Mouse (Mus musculus): ENCODE data around the gene Grin1. TPM values are rescaled to one million over a fixed set of nuclear protein-coding genes. Genes with fewer than 3 reads are reported as not detected.

Gene Grin1
- total RNA-seq, 4 experiments from 2014 or later: not detected

DNA sequence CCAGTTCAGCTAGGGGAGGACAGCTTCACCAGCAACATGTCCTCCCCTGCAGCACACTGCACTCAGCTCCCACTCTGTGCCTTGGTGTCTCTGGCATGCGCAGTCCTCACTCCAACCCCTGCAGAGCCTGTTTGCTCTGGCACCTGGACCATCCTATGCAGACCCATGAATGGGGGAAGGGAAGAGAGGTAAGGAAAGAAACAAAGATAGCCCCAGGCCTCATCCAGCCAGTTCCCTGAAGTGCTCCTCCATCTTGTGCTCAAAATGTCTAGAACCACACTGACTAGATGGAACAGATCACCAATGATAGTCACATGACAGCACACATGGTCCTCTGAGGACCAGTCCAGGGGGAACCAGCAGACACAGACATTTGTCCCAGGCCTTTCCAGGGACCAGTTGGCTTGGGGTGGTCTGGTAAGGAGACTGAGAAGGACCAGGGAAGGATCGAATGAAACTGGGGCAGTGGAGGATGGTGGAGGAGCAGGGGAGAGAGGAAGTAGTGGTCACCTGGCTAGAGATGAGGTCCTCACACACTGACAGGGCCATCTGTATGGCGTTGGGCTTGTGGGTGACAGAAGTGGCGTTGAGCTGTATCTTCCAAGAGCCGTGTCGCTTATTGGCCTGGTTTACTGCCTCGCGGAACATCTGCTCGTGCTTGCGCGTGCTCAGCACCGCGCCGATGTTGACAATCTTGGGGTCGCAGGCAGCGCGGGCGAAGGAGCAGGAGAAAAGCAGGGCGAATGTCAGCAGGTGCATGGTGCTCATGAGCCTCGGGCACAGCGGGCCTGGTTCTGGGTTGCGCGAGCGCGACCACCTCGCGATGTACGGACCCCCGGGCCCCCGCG is 644 bp downstream of the Grin1 start:
- no peak for DNase-seq (ENCODE audit: low spot score in 2 of 2)

DNA sequence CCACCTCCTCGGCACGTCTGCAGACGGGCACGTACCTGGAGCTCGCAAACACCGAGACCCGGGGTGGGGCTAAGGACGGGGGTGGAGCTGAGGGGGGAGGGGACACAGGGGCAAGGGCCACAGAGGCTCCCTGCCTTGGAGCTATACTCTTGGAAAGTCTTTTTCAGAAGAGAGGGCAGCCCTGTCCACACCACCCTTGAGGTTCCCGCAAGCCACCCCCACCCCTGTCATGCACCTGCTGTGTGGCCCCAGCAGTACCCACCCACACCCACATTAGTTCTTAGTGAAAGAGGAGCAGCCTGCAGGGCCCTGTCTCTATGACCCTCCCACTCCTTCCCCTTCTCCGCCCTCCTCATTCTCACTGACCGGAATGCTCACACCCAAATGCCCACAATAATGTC is 7.5 kb downstream of the Grin1 start:
- no peak for DNase-seq (ENCODE audit: low spot score in 2 of 2)

DNA sequence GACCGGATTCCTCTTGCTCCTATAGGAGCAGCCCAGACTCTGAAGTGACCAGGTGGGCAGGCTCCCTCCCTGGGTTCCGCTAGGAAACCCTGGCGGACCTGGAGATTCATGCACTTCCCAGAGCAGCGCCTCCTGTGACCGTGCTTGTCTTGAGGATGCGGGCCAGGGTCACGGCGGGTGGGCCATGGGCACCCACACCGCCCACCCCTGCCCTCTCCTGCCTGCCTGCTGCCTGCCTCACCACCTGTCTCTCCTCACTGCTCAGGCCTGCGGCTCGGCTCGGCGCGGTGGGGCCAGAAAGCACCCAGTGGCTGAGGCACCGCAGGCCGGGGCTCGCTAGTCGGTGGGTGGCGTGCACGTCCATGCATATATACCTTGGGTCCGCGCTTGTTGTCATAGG is 8.0 kb downstream of the Grin1 start:
- no peak for DNase-seq (ENCODE audit: low spot score in 2 of 2)

DNA sequence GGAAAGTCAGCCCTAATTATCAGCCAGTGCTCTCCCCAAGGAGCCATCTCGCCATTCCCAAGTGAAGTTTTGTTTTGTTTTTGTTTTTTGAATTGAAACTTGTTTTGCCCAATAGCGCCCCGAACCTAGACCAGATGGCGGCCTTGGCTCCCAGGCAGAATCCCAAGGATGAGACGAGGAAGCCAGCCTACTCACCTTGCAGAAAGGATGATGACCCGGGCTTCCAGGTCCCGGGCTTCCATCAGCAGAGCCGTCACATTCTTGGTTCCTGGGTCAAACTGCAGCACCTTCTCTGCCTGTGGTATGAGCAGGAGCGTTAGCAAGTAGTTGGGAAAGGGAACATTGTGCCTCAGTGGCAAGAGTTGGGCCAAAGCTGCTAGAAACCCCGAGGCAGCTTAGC is 8.8 kb downstream of the Grin1 start:
- DNase-seq (ENCODE audit: low spot score in 2 of 2): no peak

DNA sequence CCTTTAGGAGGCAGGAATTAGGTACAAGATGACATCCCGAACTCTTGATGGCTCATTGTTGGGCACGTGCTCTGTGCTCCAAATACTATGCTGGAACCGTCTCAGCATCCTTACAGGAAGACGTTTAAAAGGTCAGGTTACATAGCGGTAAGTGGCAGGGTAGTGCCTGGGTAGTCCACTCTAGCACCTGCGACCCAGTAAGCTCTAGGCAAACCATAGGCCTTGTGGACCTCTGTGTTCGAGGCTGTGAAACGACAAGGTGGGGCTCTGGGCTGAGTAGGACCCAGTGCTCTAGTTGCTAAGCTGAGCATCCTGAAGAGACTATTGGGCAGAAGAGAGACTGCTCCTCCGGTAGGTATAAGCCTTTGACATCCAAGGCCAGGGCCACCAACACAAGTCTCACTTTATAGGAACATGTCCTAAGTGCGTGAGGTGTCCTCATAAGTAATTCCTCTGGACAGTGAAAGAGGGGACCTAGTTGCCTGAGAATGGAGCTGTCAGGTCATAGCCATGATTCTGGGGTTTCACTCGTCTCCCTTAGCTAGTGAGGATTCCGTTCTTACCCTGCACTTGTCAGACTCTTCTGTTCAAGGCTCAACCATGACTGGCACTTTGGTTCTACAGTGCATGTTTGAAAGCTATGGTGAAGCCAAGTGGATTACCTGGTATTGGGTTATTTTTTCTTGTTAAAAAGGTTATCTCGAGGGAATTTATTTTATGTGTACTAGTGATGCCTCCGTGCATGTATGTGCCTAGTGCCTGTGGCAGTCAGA is 13.2 kb downstream of the Grin1 start:
- no peak for DNase-seq (ENCODE audit: low spot score in 2 of 2)

DNA sequence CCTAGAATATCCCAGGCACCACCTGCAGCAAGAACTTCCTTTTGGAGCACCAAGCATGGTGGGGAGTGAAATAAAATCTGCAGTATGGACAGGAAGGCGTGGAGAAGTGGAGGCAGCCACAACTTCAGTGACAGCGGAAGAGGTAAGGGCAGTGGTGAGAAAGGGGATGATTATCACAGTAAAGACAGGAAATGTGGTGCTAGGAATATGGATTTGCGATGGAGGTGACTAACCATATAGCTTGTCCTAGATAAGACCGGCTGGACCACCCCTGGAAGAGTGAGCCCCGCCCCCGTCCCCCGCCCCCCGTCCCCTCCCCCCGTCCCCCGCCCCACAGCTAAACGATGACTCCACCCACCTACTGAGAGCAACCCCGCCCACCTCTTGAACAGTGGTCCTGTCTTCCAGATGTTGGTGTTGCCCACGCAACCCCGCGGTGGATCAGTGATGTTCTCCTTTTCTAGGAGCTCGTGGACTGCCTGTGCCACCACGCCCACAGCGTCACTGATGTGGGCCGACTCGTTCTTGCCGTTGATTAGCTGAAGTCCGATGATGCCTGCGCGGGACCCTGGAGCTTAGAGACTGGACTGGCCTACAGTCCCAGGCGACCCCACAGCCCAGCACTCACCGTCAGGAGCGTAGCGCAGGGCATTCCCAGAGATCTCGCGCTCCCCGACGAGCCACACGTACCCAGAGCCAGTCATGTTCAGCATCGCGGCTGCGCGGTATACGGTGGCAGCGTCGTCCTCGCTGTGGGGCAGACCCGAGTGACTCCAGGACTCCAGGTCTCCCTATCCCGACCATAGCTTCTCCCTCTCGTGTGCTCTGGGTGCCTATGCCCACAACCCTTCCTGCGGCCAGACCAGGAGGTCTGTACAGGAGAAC is 14.1 kb downstream of the Grin1 start:
- no peak for DNase-seq (ENCODE audit: low spot score in 2 of 2)

DNA sequence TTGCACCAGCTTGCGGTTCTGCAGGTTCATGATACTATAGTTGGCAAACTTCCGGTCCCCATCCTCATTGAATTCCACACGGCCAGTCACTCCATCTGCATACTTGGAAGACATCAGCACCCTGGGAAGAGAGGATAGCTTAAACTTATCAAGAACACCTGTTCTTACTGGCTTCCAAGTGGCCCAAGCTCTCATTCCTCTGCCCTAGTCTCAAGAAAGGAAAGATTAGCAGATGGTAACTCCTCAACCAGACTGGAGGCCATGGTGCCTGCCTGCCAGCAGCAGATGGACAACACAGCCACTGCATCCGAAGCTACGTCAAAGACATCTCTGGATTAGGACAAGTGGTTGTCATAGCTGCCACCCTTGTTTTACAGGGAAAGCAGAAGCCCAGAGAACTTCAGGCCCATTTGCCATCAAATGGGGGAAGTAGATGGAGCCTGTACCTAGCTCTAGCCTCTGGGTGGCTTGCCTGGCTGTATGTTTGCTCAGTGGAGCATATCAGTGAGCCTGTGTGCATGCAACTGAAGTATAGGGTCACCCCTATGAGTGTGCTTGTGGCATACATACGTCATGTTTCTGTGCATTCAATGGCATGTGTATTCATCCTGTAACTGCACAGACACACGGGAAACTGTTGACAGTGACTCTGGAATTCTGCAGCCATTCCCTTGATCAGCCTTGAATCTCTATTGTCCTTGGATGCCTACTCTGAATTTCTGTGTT is 14.9 kb downstream of the Grin1 start:
- no peak for DNase-seq (ENCODE audit: low spot score in 2 of 2)

DNA sequence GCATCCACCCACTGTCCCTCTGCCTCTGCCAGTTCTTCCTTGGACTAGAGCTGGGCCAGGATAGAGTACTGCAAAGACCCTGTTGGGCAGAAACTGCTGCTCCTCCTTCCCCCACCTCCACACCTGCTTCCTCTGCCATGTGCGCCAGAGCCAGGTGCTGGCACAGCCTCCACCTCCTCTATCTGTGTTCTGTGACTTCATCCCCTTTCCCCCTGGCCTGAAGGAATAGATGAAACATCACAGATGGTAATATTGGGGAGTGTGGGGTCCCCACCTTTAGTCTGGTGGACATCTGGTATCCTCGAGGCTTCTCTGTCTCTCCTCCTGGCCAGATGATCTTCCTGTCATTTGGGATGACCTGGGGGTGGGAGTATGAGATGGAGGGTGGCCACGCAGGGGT is 15.5 kb downstream of the Grin1 start:
- DNase-seq (ENCODE audit: low spot score in 2 of 2): no peak

DNA sequence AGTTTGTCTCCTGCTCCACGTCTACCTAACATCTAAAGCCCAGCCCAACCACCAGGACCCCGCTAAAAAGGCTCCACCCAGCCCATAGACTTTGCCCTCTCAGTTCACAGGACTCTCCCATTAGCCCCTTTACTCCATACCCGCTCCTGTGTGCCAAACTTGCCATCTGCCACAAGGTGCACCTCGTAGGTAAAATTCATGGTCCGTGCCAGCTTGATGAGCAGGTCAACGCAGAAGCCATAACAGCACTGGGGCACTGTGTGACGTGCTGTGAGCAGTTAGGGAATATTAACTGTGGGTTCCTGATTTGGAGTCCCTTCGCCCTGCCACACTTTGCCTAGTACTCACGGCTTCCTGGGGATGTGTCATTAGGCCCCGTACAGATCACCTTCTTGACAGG is 20.9 kb downstream of the Grin1 start:
- DNase-seq (ENCODE audit: low spot score in 2 of 2): no peak

DNA sequence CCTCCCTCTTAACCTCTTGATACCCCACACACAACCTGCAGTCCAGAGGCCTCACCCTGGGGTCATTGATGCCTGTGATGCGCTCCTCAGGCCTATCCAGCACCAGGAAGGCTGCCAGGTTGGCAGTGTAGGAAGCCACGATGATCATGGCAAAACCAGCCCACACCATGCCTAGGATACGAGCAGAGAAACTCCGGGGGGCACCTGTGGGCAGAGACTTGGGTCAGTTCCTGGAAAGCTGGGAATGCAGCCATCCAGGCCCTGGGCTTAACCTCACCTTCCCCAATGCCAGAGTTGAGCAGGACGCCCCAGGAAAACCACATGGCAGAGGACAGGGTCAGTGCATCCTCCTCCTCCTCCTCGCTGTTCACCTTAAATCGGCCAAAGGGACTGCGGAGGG is 21.9 kb downstream of the Grin1 start:
- DNase-seq (ENCODE audit: low spot score in 2 of 2): no peak

DNA sequence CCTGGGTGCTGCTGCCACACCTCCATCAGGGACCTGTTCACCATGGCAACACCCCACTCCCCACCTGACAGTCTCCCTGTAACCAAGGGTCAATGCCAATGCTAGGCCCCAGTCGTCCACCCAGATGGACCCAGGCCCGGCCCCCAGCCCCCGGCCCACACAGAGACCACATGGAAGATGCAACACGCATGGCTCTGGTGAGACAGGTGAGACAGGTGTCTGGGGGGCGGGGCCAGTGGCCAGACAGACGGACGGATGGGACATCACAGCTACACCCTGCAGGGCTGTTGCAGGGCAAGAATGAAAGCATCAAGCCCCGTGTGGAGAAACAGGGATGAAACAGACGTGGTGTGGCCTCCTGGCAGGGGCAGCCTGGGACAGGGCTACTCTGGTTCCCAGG is 25.3 kb downstream of the Grin1 start:
- DNase-seq (ENCODE audit: low spot score in 2 of 2): no peak

DNA sequence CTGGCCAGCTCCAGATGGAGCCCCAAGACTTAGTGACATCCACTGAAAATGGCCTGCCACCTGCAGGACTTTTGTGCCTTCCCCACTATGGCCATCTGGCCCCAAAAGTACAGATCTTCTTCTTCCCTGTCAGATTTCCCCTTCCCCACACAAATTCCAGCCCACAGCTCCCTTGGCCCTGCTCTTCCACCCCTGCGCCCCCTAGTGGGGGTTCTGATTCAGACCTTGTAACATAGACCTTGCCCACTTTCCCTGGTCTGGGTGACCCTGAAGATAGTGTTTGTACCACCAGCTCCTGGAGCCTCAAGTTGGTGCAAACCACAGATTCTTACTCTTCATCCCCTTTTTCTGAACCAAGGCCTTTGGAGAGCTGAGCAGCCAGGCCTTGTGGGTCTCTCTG is 26.1 kb downstream of the Grin1 start:
- peak; percentile 60 to 63 for DNase-seq (ENCODE audit: low spot score in 2 of 2)

DNA sequence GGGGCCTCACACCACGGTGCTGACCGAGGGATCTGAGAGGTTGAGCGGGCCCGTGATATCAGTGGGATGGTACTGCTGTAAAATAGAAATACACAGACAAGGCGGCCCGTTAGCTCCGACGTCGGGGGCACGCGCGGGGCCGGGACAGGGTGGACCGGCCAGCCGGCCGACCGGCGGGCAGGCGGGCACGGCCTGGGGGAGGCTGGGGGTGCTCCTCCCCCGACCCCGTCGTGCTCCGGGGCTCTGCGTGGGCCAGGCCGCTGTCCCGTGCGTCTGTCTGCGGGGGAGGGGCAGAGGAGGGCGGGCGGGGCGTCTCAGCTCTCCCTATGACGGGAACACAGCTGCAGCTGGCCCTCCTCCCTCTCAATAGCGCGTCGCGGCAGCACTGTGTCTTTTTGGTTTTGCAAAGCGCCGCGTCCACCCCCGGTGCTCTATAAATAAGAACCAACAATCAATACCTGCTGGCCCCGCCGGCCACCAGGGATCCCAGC is 26.9 kb downstream of the Grin1 start:
- no peak for DNase-seq (ENCODE audit: low spot score in 2 of 2)

DNA sequence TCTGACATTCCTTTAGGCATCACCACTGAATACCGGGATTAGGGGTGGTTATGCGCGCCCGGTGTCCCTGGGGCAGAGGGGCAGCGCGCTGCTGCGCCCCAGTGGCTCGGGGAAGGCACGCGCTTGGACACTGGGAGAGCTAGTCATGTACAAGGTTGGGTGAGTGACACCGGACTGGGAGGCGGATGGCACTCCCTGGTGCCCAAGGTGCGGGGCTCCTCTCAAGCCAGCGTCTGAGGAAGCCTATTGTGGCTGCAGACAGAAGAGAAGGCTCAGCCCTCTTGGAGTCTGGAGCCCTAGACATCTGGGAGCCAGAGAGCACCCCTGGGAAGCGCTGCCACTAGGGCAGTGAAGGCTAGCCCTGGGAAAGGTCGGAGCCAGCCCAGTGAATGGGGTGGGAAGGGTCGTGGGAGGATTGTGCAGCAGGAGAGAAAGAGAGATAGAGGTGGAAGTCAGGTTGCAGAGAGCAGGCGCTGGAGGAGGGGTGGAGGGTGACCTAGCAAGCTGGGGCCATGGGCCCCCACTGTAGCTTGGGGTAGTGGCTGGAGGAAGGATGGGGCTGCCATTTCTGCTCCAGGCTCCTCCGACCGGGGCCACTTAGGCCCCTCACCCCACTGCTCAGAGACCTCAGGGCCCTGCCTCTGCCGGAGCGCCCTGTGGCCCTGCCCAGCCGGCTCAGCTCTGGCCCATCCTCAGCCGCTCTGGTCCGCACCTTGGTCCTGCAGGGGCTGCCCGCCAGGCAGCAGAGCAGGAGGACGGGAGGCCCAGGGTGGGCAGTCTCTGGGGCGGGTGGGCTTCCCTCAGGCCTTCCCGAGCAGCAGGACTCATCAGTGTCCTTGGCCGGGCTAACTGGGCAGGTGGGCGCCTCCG is 27.6 kb downstream of the Grin1 start:
- no peak for DNase-seq (ENCODE audit: low spot score in 2 of 2)

DNA sequence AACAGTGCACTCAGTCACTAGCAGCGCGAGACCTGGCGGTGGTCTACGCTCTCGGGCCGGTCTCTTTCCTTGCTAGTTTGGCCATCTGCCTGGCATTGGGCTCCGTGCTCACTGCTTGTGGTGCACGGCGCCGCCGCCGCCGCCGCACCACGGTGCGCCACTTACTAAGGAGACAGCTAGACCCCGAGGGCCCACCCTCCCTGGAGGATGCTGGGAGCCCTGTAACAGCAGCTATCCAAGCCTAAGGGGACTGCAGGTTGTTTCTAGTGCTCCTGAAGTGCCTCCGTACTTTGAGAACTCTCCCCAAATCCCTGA is 28.2 kb downstream of the Grin1 start:
- DNase-seq (ENCODE audit: low spot score in 2 of 2): no peak

DNA sequence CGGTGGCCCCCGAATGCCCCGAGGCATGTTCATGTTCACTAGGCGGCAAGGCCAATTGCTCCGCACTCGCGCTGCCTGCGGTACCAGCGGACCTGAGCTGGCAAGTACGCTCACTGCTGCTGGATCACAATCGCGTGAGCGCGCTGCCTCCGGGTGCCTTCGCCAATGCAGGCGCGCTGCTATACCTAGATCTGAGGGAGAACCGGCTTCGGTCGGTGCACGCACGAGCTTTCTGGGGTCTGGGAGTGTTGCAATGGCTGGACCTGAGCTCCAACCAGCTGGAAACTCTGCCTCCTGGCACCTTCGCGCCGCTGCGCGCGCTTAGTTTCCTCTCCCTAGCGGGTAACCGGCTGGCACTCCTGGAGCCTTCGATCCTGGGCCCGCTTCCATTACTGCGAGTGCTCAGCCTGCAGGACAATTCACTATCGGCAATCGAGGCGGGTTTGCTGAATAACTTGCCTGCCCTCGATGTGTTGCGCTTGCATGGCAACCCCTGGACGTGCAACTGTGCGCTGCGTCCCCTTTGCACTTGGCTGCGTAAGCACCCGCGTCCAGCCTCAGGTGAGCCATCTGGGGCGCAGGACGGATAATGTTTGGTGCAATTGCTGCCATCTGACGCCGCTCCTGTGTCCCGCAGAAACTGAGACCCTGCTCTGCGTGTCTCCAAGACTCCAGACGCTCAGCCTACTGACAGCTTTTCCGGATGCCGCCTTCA is 28.7 kb downstream of the Grin1 start:
- no peak for DNase-seq (ENCODE audit: low spot score in 2 of 2)

DNA sequence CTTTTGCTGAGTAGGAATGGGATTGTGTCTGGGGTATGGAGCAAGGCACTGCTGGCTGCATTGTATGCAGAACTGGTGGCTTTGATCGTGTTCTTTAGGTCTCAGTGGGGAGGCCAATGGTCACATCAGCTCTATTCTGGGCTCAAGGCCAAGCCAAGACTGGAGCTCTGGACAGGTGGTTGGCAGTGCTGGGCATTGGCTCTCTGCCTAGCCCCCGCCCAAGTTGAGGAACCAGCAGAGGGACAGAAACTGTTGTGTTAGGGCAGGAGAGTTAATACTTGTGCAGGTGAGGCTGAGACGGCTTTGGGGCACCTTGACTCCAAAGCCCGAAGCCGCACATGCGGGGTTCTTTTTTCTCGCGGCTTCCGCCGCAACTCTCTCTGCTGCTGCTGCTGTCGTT is 29.3 kb downstream of the Grin1 start, which contains the start of gene Lrrc26:
Gene Lrrc26 (plus strand): TSS at position 265 of the 400 bp plus-strand sequence.
- DNase-seq (ENCODE audit: low spot score in 2 of 2): no peak

DNA sequence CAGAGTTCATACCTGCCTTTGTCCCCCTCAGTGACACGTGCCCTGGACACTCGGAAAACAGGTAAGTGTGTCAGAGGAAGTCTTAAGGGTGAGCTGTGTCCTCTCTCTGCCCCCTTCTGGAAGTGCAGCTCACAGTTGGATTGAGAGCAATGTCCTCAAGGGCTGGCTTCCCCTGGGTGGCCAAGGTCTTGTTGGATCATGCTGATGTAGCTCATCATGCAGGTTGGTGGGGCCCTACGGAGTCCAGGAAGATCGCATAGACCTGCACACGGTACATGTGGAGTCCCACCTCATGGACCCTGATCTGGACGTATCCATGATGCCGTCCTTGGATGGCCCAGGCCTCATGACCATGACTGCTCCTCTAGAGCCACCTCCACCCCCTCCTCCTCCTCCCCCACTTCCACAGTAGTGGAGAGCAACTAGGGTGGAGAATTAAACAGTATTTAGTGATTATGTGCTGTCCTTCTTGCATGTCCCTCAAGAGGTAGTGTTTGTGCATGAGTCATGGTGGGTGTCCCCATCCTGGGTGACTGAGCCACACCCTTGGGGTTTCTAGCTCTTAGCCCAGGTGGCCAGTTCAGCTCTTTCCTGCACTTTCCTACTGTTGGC is 30.1 kb downstream of the Grin1 start:
- no peak for DNase-seq (ENCODE audit: low spot score in 2 of 2)

Measured in gastrocnemius, adult 8-10 months (tissue).